Mouse (Mus musculus): ENCODE data around the gene Ahsg. TPM values are rescaled to one million over a fixed set of nuclear protein-coding genes. Genes with fewer than 3 reads are reported as not detected.
A peak's percentile ranks its signal among the peaks of the same experiment; 100 is the strongest.

Gene Ahsg
- total and polyA plus RNA-seq, 2 experiments from 2014 or later: 11.1 to 62.1 TPM

DNA sequence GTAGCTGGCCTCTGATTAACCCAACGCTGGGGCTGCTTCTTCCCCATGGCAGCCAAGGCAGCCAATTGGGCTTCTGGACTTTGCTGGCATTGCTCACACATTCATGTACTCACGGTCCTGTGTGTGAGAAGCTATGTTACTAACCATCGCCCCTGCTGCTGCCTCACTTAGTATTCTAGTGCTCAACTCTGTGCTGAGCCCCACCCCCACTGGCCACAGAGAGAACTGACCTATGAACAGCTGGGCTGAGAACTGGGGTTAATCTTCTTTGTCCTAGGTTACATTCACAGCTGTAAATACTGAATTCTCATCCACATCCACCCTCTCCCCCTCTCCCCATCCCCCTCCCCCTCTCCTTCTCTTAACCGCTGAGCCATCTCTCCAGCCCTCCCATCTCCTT lies 2.2 kb upstream of the Ahsg start:
- H3K4me3 ChIP-seq (ENCODE audit: low read depth, low read length): no peak overlapping the region
- H3K27ac ChIP-seq (ENCODE audit: low read depth): no peak overlapping the region
- no peaks in the 10 kb centered on the region for H3K36me3 ChIP-seq (replicated peaks; ENCODE audit: control insufficient read depth, insufficient read depth, low read length)
- ATAC-seq (ENCODE audit: insufficient read depth, low read depth): no peak
- TF ChIP-seq EP300 (IDR thresholded peaks at IDR 0.05; ENCODE audit: low read depth) (no peak), CTCF (IDR thresholded peaks at IDR 0.05; ENCODE audit: low read depth) (no peak)
- no peaks in the 10 kb centered on the region for H3K27me3 ChIP-seq (ENCODE audit: control insufficient read depth, insufficient read depth, low read length)
- no peak for DNase-seq (ENCODE audit: low spot score)
- no peak overlapping the region for H3K4me2 ChIP-seq (ENCODE audit: low read depth, low read length)
- no peak overlapping the region for H3K9ac ChIP-seq (replicated peaks; ENCODE audit: low read depth, low read length)
- no peaks in the 10 kb centered on the region for H3K9me3 ChIP-seq (replicated peaks; ENCODE audit: control insufficient read depth, low read length)
- H3K4me1 ChIP-seq (ENCODE audit: control insufficient read depth, insufficient read depth): no peaks in the 10 kb centered on the region
- WGBS: 70% methylated on average over 4 of the region's 4 CpGs

DNA sequence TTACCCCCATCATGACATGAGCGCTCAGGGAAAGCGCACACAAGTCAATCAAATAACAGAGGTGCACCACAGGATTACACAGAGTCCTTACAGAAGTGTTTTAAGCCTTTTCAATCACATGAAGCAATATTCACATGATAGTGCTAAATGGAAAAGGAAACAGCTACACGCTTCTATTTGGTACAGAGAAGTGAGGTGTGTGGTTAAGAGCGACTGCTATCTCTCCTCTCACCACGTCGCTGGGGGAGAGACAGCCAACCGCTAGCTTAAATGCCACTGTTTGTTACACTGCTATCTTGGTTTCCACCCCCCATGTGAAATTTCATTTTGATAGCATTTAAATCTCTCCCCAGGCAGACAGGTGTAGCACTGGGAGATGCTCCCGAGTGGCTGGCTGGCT lies 1.4 kb upstream of the Ahsg start:
- 64% methylated on average over 8 of the region's 8 CpGs for WGBS
- no peak for ATAC-seq (ENCODE audit: insufficient read depth, low read depth)

DNA sequence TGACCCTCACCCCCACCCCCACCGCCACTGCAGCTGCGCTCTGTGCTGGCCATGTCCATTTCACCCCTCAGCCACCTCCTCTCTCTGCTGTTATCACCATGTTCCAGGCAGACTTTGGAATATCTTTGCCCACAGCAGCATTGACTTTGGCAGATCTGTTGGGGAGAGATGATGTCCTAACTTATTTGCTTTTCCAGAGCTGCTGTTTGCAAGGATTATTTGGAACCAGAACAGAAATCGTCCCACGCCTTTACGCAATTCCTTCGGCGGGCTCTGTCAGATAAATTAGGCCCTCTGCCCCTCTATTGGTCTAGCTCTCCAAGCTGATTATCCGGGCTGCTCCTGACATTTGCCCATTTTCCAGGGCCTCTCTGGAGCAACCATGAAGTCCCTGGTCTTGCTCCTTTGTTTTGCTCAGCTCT lies 667 bp downstream of the Ahsg start:
- no peaks in the 10 kb centered on the region for H3K9me3 ChIP-seq (replicated peaks; ENCODE audit: control insufficient read depth, low read length)
- ATAC-seq (ENCODE audit: insufficient read depth, low read depth): peak; percentile 39
- peak; percentile 16 for DNase-seq (ENCODE audit: low spot score)
- no peak overlapping the region for H3K27ac ChIP-seq (ENCODE audit: low read depth)
- WGBS: 78% methylated on average over 8 of the region's 8 CpGs
- no peak overlapping the region for H3K9ac ChIP-seq (replicated peaks; ENCODE audit: low read depth, low read length)
- H3K4me1 ChIP-seq (ENCODE audit: control insufficient read depth, insufficient read depth): no peaks in the 10 kb centered on the region
- H3K4me2 ChIP-seq (ENCODE audit: low read depth, low read length): no peak overlapping the region
- no peak overlapping the region for H3K4me3 ChIP-seq (ENCODE audit: low read depth, low read length)
- no peak for TF ChIP-seq CTCF (IDR thresholded peaks at IDR 0.05; ENCODE audit: low read depth)
- TF ChIP-seq EP300 (IDR thresholded peaks at IDR 0.05; ENCODE audit: low read depth): no peak
- no peaks in the 10 kb centered on the region for H3K27me3 ChIP-seq (ENCODE audit: control insufficient read depth, insufficient read depth, low read length)
- no peaks in the 10 kb centered on the region for H3K36me3 ChIP-seq (replicated peaks; ENCODE audit: control insufficient read depth, insufficient read depth, low read length)

More for the DNA sequence above, 1.4 kb upstream of the Ahsg start:
- no peak for TF ChIP-seq EP300 (IDR thresholded peaks at IDR 0.05; ENCODE audit: low read depth)
- no peak for TF ChIP-seq CTCF (IDR thresholded peaks at IDR 0.05; ENCODE audit: low read depth)
- H3K27me3 ChIP-seq (ENCODE audit: control insufficient read depth, insufficient read depth, low read length): no peaks in the 10 kb centered on the region
- no peaks in the 10 kb centered on the region for H3K4me1 ChIP-seq (ENCODE audit: control insufficient read depth, insufficient read depth)
- no peak for DNase-seq (ENCODE audit: low spot score)
- H3K36me3 ChIP-seq (replicated peaks; ENCODE audit: control insufficient read depth, insufficient read depth, low read length): no peaks in the 10 kb centered on the region
- no peak overlapping the region for H3K27ac ChIP-seq (ENCODE audit: low read depth)
- no peaks in the 10 kb centered on the region for H3K9me3 ChIP-seq (replicated peaks; ENCODE audit: control insufficient read depth, low read length)
- H3K4me2 ChIP-seq (ENCODE audit: low read depth, low read length): no peak overlapping the region
- H3K4me3 ChIP-seq (ENCODE audit: low read depth, low read length): no peak overlapping the region
- H3K9ac ChIP-seq (replicated peaks; ENCODE audit: low read depth, low read length): no peak overlapping the region

DNA sequence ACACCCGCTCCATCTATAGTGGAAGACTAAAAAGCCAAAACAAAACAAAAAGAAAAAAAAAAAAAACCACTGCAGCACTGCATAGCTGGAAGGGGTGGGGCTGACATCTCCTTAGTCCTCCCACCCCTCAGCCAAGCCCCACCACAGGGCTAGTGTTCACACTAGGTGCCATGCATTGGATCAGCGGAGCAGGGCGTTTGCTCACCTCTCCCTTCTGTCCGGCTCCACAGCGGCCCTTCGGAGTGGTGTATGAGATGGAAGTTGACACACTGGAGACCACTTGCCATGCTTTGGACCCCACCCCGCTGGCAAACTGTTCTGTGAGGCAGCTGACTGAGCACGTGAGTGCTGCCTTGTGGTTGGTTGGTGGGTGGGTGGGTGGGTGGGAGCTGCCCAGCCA lies 3.0 kb downstream of the Ahsg start:
- Histone ChIP-seq H3K9me3 (replicated peaks; ENCODE audit: control insufficient read depth, low read length) (no peaks in the 10 kb centered on the region), H3K4me3 (ENCODE audit: low read depth, low read length) (no peak overlapping the region), H3K9ac (replicated peaks; ENCODE audit: low read depth, low read length) (no peak overlapping the region), H3K36me3 (replicated peaks; ENCODE audit: control insufficient read depth, insufficient read depth, low read length) (no peaks in the 10 kb centered on the region), H3K27ac (ENCODE audit: low read depth) (no peak overlapping the region), H3K4me1 (ENCODE audit: control insufficient read depth, insufficient read depth) (no peaks in the 10 kb centered on the region), H3K27me3 (ENCODE audit: control insufficient read depth, insufficient read depth, low read length) (no peaks in the 10 kb centered on the region), H3K4me2 (ENCODE audit: low read depth, low read length) (no peak overlapping the region)
- no peak for ATAC-seq (ENCODE audit: insufficient read depth, low read depth)
- TF ChIP-seq CTCF (IDR thresholded peaks at IDR 0.05; ENCODE audit: low read depth) (no peak), EP300 (IDR thresholded peaks at IDR 0.05; ENCODE audit: low read depth) (no peak)
- WGBS: 68% methylated on average over 8 of the region's 8 CpGs
- no peak for DNase-seq (ENCODE audit: low spot score)

DNA sequence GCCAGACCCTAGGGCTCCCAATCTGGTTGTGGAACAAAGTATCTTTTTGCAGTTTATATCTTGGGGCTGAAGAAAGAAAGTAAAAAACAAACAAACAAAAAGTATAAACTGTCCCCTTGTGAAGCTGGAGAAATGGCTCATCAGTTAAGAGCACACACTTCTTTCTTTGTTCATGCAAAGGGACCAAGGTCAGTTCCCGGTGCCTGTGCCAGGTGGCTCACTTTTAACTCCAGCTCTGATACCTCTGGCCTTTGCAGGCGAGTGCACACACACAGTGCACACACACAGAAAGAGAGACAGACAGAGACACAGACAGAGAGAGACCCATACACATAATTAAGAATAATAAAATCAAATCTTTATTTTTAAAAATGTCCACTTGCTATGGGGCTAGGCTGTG lies 5.5 kb downstream of the Ahsg start:
- no peaks in the 10 kb centered on the region for H3K9me3 ChIP-seq (replicated peaks; ENCODE audit: control insufficient read depth, low read length)
- H3K4me3 ChIP-seq (ENCODE audit: low read depth, low read length): no peak overlapping the region
- TF ChIP-seq CTCF (IDR thresholded peaks at IDR 0.05; ENCODE audit: low read depth) (no peak), EP300 (IDR thresholded peaks at IDR 0.05; ENCODE audit: low read depth) (no peak)
- H3K9ac ChIP-seq (replicated peaks; ENCODE audit: low read depth, low read length): no peak overlapping the region
- H3K27ac ChIP-seq (ENCODE audit: low read depth): no peak overlapping the region
- no peaks in the 10 kb centered on the region for H3K36me3 ChIP-seq (replicated peaks; ENCODE audit: control insufficient read depth, insufficient read depth, low read length)
- H3K4me2 ChIP-seq (ENCODE audit: low read depth, low read length): no peak overlapping the region
- H3K4me1 ChIP-seq (ENCODE audit: control insufficient read depth, insufficient read depth): no peaks in the 10 kb centered on the region
- H3K27me3 ChIP-seq (ENCODE audit: control insufficient read depth, insufficient read depth, low read length): no peaks in the 10 kb centered on the region
- 52% methylated on average over 2 of the region's 2 CpGs for WGBS
- DNase-seq (ENCODE audit: low spot score) (no peak), ATAC-seq (ENCODE audit: insufficient read depth, low read depth) (no peak)

DNA sequence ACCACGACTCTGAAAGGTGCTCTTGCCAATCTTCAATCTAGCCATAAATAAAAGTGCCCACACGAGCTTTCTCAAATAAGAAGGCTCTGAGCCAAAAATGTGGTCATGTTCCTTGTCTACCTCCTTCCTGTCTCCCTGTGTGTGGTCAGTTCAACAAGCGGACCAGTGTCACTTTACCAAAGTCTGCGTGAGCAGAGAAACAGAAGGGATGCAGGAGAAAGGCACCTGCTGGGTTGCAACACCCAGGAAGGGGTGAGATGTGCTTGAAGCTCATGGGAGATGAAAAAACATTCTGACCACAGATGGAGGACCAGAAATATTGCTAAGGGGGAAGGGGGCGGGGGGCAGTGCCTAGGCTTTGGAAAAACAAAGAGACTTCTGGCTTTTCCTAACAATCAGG lies 8.3 kb downstream of the Ahsg start:
- no peaks in the 10 kb centered on the region for H3K4me1 ChIP-seq (ENCODE audit: control insufficient read depth, insufficient read depth)
- H3K36me3 ChIP-seq (replicated peaks; ENCODE audit: control insufficient read depth, insufficient read depth, low read length): no peaks in the 10 kb centered on the region
- no peak for TF ChIP-seq EP300 (IDR thresholded peaks at IDR 0.05; ENCODE audit: low read depth)
- no peak overlapping the region for H3K9ac ChIP-seq (replicated peaks; ENCODE audit: low read depth, low read length)
- H3K9me3 ChIP-seq (replicated peaks; ENCODE audit: control insufficient read depth, low read length): no peaks in the 10 kb centered on the region
- H3K4me2 ChIP-seq (ENCODE audit: low read depth, low read length): no peak overlapping the region
- H3K27ac ChIP-seq (ENCODE audit: low read depth): no peak overlapping the region
- 46% methylated on average over 5 of the region's 5 CpGs for WGBS
- DNase-seq (ENCODE audit: low spot score) (no peak), ATAC-seq (ENCODE audit: insufficient read depth, low read depth) (no peak)
- H3K27me3 ChIP-seq (ENCODE audit: control insufficient read depth, insufficient read depth, low read length): no peaks in the 10 kb centered on the region
- no peak overlapping the region for H3K4me3 ChIP-seq (ENCODE audit: low read depth, low read length)
